Mouse (Mus musculus) lung, postnatal 0 days (tissue): ENCODE results near the gene Cemip2. TPM values are rescaled to one million over a fixed set of nuclear protein-coding genes. Genes with fewer than 3 reads are reported as not detected.

Source experiments
- ATAC-seq: fragments of 200-750 bp; cut with Nextera tagmentation; 2 replicates; pipeline ENCODE4 v1.8.0; 2017; ENCODE audit warnings: moderate library complexity
- DNase-seq: peaks from one replicate; pipeline ENCODE4 v3.0.0-alpha.2; 2016; ENCODE audit warnings: low spot score
- H3K27ac ChIP-seq: fragments of 300-500 bp; sonication (generic); 2 replicates; pipeline ENCODE4 v1.5.1; 2014; ENCODE audit warnings: antibody characterized with exemption, mild to moderate bottlenecking, low read length, mixed read lengths
- H3K27me3 ChIP-seq: fragments of 300-500 bp; sonication (generic); replicated peaks from 2 replicates; pipeline ENCODE4 v1.6.1; 2014; ENCODE audit warnings: low read length, mixed read lengths; ENCODE audit not compliant: insufficient read depth
- H3K36me3 ChIP-seq: fragments of 300-500 bp; sonication (generic); 2 replicates; pipeline ENCODE4 v1.6.1; 2014; ENCODE audit warnings: low read length, mixed read lengths; ENCODE audit not compliant: insufficient read depth
- H3K4me1 ChIP-seq: fragments of 300-500 bp; sonication (generic); 2 replicates; pipeline ENCODE4 v1.6.1; 2014; ENCODE audit warnings: antibody characterized with exemption, low read depth, low read length, mixed read lengths; ENCODE audit not compliant: insufficient read depth
- H3K4me2 ChIP-seq: fragments of 300-500 bp; sonication (generic); replicated peaks from 2 replicates; pipeline ENCODE4 v1.6.1; 2014; ENCODE audit warnings: low read depth, mild to moderate bottlenecking, low read length, moderate library complexity, mixed read lengths
- H3K4me3 ChIP-seq: fragments of 300-500 bp; sonication (generic); 2 replicates; pipeline ENCODE4 v1.5.1; 2014; ENCODE audit warnings: low read depth, low read length
- H3K9ac ChIP-seq: fragments of 300-500 bp; sonication (generic); replicated peaks from 2 replicates; pipeline ENCODE4 v1.6.1; 2014; ENCODE audit warnings: low read depth, mild to moderate bottlenecking
- H3K9me3 ChIP-seq: fragments of 300-500 bp; sonication (generic); 2 replicates; pipeline ENCODE4 v1.6.1; 2016; ENCODE audit warnings: low read length, mixed read lengths
- CTCF ChIP-seq: IDR thresholded peaks from 2 replicates; pipeline ENCODE4 v1.5.1; 2016; ENCODE audit warnings: antibody characterized with exemption, mild to moderate bottlenecking
- EP300 ChIP-seq: IDR thresholded peaks from 2 replicates; pipeline ENCODE4 v1.6.1; 2016; ENCODE audit warnings: antibody characterized with exemption, mild to moderate bottlenecking, control low read depth
- WGBS: fragments of 180-500 bp; shearing (Covaris S2); extraction: QIAGEN DNeasy Blood & Tissue Kit; methylation state at CpG from one replicate; pipeline ENCODE4 v1.1.7; 2014; 5-methylcytosine and 5-hydroxymethylcytosine counted together
- polyA plus RNA-seq: library from polyadenylated mRNA; unstranded; fragments of >200 nt; fragmentation: Nextera tagmentation; extraction: Ambion mirVana; gene quantifications from 2 replicates; pipeline ENCODE4 v1.2.1, GENCODE M21; 2015

Gene Cemip2
- polyA plus RNA-seq, 1 experiment from 2014 or later, result 46.7 TPM

DNA sequence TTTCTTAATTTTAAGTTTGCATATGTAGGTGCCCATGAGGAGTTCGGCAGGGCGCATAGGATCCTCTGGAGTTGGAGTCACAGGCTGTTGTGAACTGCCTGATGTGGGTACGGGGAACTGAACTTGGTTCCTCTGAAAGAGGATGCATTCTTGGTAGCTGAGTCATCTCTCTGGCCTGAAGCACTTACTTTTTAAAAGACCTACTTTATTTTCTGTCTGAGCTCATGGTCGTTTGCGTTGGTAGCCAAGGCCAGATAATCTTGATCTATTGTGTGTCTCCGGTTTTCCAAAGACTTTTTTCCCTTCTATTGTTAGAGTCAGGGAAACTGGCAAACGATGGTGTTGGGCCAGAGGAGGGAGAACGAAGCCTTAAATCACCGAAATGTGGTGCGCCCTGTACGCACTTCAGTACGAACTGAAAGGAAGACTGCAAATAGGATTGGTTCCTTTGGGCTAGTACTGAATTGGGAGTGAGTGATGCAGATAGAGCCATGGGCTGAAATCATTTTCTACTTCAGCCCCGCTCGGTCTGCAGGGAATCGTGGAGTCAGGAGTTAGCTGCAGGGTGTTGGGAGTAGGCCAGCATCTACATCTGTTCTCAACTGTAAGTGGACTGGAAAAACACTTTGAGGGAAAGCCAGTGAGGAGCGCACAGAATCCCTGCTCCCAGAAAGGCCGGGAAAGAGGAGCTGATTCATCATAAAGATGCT, 40.1 kb upstream of the Cemip2 start:
- H3K9ac ChIP-seq, result no peak overlapping the region
- WGBS, result 32% methylated on average over 17 of the region's 17 CpGs
- H3K4me3 ChIP-seq, result no peak overlapping the region
- ATAC-seq (peak; percentile 67), DNase-seq (peak; percentile 64)
- H3K36me3 ChIP-seq, result no peaks in the 10 kb centered on the region
- no peaks in the 10 kb centered on the region for H3K9me3 ChIP-seq
- no peaks in the 10 kb centered on the region for H3K27me3 ChIP-seq
- peak overlapping the region; percentile 37 for H3K4me2 ChIP-seq
- peak overlapping the region; percentile 62 for H3K27ac ChIP-seq
- no peaks in the 10 kb centered on the region for H3K4me1 ChIP-seq
- TF ChIP-seq CTCF (no peak), EP300 (0 out of 2 replicates have a peak, but pooled peaks have one; percentile 27)

DNA sequence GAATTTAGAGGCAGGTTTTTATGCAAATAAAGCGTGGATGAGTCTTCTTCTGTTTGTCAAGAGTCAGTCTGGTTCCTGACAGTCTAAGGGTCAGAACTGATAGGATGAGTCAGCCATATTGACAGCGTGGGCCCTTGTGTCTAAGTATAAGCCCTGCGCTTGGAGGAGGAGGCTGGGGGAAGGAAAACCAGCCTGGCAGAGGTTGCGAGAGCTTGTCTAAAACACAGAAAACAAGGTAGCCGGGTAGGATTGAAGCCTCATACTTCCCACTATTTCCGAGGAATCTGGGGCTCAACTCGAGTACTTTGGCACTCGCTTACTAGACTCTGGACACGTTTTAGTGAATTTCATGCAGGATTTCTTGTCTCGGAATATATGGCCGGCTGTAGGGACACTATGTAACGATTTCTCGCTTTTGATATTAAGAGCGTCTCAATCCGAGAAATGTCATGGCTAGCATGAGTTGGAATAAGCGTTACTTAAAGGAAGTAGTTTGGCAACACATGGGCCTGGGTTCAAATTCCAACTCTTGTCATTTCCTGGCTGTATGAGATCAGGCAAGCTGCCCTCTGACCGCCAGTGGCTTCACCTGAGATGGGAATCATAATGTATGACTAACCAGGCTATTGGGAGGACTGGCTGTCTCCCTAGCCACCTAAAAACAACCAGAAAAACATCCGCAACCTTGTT, 39.4 kb upstream of the Cemip2 start:
- H3K27me3 ChIP-seq, result no peaks in the 10 kb centered on the region
- H3K4me3 ChIP-seq, result no peak overlapping the region
- no peaks in the 10 kb centered on the region for H3K36me3 ChIP-seq
- H3K9ac ChIP-seq, result no peak overlapping the region
- H3K9me3 ChIP-seq, result no peaks in the 10 kb centered on the region
- 81% methylated on average over 18 of the region's 18 CpGs for WGBS
- DNase-seq (no peak), ATAC-seq (peak; percentile 22; the same call in 1 of the 2 replicates)
- no peaks in the 10 kb centered on the region for H3K4me1 ChIP-seq
- H3K4me2 ChIP-seq, result no peak overlapping the region
- H3K27ac ChIP-seq, result peak overlapping the region; percentile 62; the same call in 1 of the 2 replicates
- TF ChIP-seq CTCF (no peak), EP300 (no peak)

DNA sequence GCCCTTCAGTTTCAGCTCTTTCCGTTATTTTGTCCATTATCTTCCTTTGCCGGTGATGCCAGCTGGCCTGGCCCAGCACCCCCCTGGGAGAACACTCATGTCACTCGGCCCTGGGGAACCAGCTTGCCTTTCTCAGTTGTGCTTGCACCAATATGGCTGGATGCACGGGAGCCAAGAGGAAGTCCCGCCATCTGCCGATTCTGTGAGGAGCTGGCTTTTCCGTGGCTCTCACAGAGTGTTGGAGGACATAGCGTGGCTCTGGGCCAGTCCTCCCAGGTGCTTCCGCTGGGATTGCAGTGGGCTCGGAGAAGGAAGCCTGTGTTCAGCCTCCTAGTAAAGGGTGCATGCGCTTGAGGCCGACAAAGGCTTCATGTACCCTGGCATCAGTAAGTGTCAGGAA, 36.0 kb upstream of the Cemip2 start:
- no peak for DNase-seq

DNA sequence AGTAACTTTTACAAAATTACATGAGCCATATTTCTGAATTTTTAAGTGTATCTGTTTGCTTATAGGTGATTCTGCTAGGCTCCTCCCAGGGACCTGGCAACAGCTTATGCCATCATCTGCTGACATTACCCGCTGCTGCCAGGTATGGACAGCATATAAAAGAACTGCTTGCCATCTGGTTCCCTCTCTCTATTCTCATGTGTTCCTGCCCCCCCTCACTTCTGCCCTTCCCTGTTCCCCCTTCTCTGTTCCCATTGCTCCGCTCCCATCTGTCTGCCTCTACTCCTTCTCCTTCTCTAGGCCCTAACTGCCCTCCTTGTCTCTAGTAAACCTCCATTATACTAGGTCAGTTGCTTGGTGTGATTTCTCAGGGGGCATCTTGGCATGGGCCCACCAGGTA, 32.6 kb upstream of the Cemip2 start:
- no peak for DNase-seq
- H3K9ac ChIP-seq, result no peak overlapping the region
- H3K27me3 ChIP-seq, result no peaks in the 10 kb centered on the region
- H3K4me1 ChIP-seq, result no peaks in the 10 kb centered on the region
- 94% methylated on average over 2 of the region's 2 CpGs for WGBS
- H3K4me3 ChIP-seq, result no peak overlapping the region
- H3K9me3 ChIP-seq, result no peaks in the 10 kb centered on the region
- no peak for ATAC-seq
- no peak for TF ChIP-seq CTCF
- TF ChIP-seq EP300, result no peak
- H3K27ac ChIP-seq, result no peak overlapping the region
- no peaks in the 10 kb centered on the region for H3K36me3 ChIP-seq
- no peak overlapping the region for H3K4me2 ChIP-seq

More for the DNA sequence above, 36.0 kb upstream of the Cemip2 start:
- Histone ChIP-seq H3K4me3 (no peak overlapping the region), H3K4me1 (no peaks in the 10 kb centered on the region), H3K9ac (no peak overlapping the region), H3K4me2 (no peak overlapping the region), H3K9me3 (no peaks in the 10 kb centered on the region), H3K36me3 (no peaks in the 10 kb centered on the region), H3K27ac (no peak overlapping the region), H3K27me3 (no peaks in the 10 kb centered on the region)
- no peak for ATAC-seq
- TF ChIP-seq CTCF (no peak), EP300 (no peak)
- WGBS, result 82% methylated on average over 12 of the region's 12 CpGs

DNA sequence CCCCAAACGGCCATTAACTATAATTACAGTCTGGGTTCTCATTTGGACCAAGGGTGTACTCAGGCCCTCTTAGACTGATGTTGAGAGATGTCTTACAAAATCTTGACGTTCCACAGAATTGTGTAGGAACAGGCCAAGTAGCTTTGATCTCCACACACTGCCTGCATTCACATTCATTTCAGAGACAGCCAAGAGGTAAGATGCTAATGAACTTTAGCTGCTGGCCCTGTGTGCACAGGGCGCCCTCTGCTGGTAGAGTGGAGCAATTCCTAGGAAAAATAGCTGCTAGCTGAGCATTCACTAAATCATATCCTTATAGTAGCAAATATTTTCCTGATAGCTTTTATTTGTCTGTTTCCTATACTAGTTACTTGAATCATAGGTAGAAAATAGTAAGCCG, 30.8 kb upstream of the Cemip2 start:
- no peaks in the 10 kb centered on the region for H3K27me3 ChIP-seq
- no peak overlapping the region for H3K27ac ChIP-seq
- TF ChIP-seq CTCF, result peak; percentile 98
- no peak for TF ChIP-seq EP300
- no peak overlapping the region for H3K4me2 ChIP-seq
- no peak overlapping the region for H3K9ac ChIP-seq
- WGBS, result 12% methylated on average over 4 of the region's 4 CpGs
- H3K36me3 ChIP-seq, result no peaks in the 10 kb centered on the region
- ATAC-seq, result peak; percentile 28; the same call in 1 of the 2 replicates
- no peaks in the 10 kb centered on the region for H3K9me3 ChIP-seq
- DNase-seq, result peak; percentile 79
- no peak overlapping the region for H3K4me3 ChIP-seq
- H3K4me1 ChIP-seq, result no peaks in the 10 kb centered on the region

DNA sequence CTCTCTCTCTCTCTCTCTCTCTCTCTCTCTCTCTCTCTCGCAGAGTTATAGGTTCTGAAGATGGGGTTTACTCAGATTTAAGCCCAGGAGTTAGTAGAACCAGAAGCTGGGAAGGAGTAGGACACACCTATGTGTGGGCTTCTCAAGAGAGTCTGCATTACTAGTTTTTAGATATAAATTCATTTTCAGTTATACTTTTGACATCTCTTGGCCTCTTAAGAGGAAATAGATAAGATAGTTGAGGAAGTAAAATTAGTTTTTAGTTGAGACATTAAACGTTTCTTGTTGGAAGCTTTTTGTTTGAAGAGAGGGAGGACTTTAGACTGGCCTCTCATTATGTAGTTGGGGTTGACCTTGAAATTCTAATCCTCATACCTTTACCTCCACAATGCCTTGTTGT, 28.0 kb upstream of the Cemip2 start:
- H3K36me3 ChIP-seq, result no peaks in the 10 kb centered on the region
- no peak overlapping the region for H3K4me3 ChIP-seq
- H3K27ac ChIP-seq, result no peak overlapping the region
- no peaks in the 10 kb centered on the region for H3K9me3 ChIP-seq
- ATAC-seq, result no peak
- no peak for TF ChIP-seq EP300
- no peak for TF ChIP-seq CTCF
- H3K4me1 ChIP-seq, result no peaks in the 10 kb centered on the region
- WGBS, result 30% methylated on average over 2 of the region's 2 CpGs
- H3K27me3 ChIP-seq, result no peaks in the 10 kb centered on the region
- H3K4me2 ChIP-seq, result no peak overlapping the region
- DNase-seq, result no peak
- H3K9ac ChIP-seq, result no peak overlapping the region
